Mouse (Mus musculus) embryonic facial prominence, embryonic 10.5 days (tissue): ENCODE results near the gene Wnk2. TPM values are rescaled to one million over a fixed set of nuclear protein-coding genes. Genes with fewer than 3 reads are reported as not detected.

ENCODE experiments used
- DNase-seq: peaks from one replicate; pipeline ENCODE4 v3.0.0-alpha.2; 2017; ENCODE audit warnings: low spot score
- H3K27ac ChIP-seq: fragments of 300-500 bp; sonication (generic); replicated peaks from 2 replicates; pipeline ENCODE4 v1.5.1; 2016; ENCODE audit warnings: mild to moderate bottlenecking
- H3K27me3 ChIP-seq: fragments of 300-500 bp; sonication (generic); replicated peaks from 2 replicates; pipeline ENCODE4 v1.6.1; 2016; ENCODE audit warnings: low read depth, mild to moderate bottlenecking; ENCODE audit not compliant: poor library complexity, severe bottlenecking
- H3K36me3 ChIP-seq: fragments of 300-500 bp; sonication (generic); replicated peaks from 2 replicates; pipeline ENCODE4 v1.6.1; 2016; ENCODE audit warnings: mild to moderate bottlenecking, moderate library complexity
- H3K4me1 ChIP-seq: fragments of 300-500 bp; sonication (generic); 2 replicates; pipeline ENCODE4 v1.6.1; 2016
- H3K4me3 ChIP-seq: fragments of 300-500 bp; sonication (generic); 2 replicates; pipeline ENCODE4 v1.5.1; 2016; ENCODE audit warnings: mild to moderate bottlenecking, moderate library complexity
- H3K9me3 ChIP-seq: fragments of 300-500 bp; sonication (generic); 2 replicates; pipeline ENCODE4 v1.6.1; 2016; ENCODE audit warnings: mild to moderate bottlenecking
- WGBS: fragments of 180-500 bp; shearing (Covaris S2); methylation state at CpG from one replicate; pipeline ENCODE4 v1.1.7; 2016; 5-methylcytosine and 5-hydroxymethylcytosine counted together
- polyA plus RNA-seq: library from polyadenylated mRNA; unstranded; fragments of >200 nt; fragmentation: Nextera tagmentation; extraction: Ambion mirVana; gene quantifications from 2 replicates; pipeline ENCODE4 v1.2.1, GENCODE M21; 2016

Gene Wnk2
- polyA plus RNA-seq, 1 experiment from 2014 or later, result 2.8 TPM

DNA sequence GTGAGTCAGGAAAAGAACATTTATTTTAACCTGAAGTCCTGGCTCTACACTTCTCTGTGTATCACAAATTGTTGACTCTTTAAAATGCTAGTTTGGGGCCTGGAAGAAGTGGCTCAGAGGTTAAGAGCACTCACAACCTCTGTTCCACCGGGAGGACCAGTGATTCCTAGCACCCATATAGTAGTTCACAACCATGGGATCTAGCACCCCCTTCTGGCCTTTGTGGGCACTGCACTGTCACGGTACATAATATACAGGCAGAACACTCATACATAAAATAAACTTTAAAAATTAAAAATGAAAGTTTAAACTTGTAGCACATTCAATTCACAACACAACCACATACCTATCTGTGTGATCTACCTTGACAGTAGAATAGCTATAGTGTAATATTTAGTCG, 126.1 kb downstream of the Wnk2 start:
- H3K9me3 ChIP-seq, result peaks cover 8% of the 10 kb centered on the region
- 61% methylated on average over 3 of the region's 3 CpGs for WGBS
- H3K27ac ChIP-seq, result no peak overlapping the region
- peak; percentile 39 for DNase-seq
- peaks cover 3% of the 10 kb centered on the region; the same call in 1 of the 2 replicates for H3K36me3 ChIP-seq
- H3K4me3 ChIP-seq, result no peak overlapping the region
- peaks cover 15% of the 10 kb centered on the region; the same call in 1 of the 2 replicates for H3K27me3 ChIP-seq
- H3K4me1 ChIP-seq, result peaks cover 24% of the 10 kb centered on the region

GRCm38 (mm10) chr13:49020152-49020551, 127.7 kb downstream of the Wnk2 start:
- Histone ChIP-seq H3K9me3 (peaks cover 8% of the 10 kb centered on the region), H3K27me3 (peaks cover 16% of the 10 kb centered on the region), H3K27ac (no peak overlapping the region), H3K36me3 (peaks cover 3% of the 10 kb centered on the region; the same call in 1 of the 2 replicates), H3K4me1 (peaks cover 34% of the 10 kb centered on the region), H3K4me3 (no peak overlapping the region)
- DNase-seq, result peak; percentile 36
- WGBS, result 60% methylated on average over 5 of the region's 5 CpGs

GRCm38 (mm10) chr13:49017375-49017774, 130.4 kb downstream of the Wnk2 start:
- Histone ChIP-seq H3K27ac (no peak overlapping the region), H3K36me3 (peaks cover 3% of the 10 kb centered on the region; the same call in 1 of the 2 replicates), H3K4me3 (no peak overlapping the region), H3K27me3 (peaks cover 19% of the 10 kb centered on the region), H3K4me1 (peaks cover 43% of the 10 kb centered on the region), H3K9me3 (peaks cover 8% of the 10 kb centered on the region)
- 98% methylated on average over 1 of the region's 1 CpGs for WGBS
- no peak for DNase-seq

DNA sequence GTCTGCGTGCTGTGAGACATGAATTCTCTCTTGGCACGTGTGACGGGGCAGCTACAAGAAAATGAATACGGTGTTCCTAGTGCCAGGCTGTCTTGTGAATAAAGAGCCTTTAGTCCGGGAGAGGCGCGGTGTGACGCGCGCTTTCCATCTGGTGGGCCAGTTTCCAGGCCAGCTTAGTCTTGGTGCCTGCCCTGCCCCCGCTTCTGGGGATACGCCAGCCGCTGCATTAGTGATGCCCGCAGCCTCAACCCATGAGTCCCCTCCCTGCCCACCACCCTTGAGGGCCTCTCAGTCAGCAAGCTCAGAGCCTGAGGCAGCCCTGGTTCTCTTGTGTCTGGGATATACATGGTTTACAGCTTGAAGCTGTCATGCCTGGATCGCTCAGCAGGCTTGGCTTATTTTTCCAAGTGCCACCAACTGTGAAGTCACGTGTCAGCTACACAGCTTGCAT, 131.5 kb downstream of the Wnk2 start:
- H3K4me3 ChIP-seq, result peak overlapping the region; percentile 52
- peak overlapping the region; percentile 72 for H3K27ac ChIP-seq
- H3K9me3 ChIP-seq, result peaks cover 8% of the 10 kb centered on the region
- H3K36me3 ChIP-seq, result peaks cover 3% of the 10 kb centered on the region; the same call in 1 of the 2 replicates
- peaks cover 19% of the 10 kb centered on the region for H3K27me3 ChIP-seq
- 5% methylated on average over 16 of the region's 16 CpGs for WGBS
- peak; percentile 70 for DNase-seq
- peaks cover 43% of the 10 kb centered on the region for H3K4me1 ChIP-seq

DNA sequence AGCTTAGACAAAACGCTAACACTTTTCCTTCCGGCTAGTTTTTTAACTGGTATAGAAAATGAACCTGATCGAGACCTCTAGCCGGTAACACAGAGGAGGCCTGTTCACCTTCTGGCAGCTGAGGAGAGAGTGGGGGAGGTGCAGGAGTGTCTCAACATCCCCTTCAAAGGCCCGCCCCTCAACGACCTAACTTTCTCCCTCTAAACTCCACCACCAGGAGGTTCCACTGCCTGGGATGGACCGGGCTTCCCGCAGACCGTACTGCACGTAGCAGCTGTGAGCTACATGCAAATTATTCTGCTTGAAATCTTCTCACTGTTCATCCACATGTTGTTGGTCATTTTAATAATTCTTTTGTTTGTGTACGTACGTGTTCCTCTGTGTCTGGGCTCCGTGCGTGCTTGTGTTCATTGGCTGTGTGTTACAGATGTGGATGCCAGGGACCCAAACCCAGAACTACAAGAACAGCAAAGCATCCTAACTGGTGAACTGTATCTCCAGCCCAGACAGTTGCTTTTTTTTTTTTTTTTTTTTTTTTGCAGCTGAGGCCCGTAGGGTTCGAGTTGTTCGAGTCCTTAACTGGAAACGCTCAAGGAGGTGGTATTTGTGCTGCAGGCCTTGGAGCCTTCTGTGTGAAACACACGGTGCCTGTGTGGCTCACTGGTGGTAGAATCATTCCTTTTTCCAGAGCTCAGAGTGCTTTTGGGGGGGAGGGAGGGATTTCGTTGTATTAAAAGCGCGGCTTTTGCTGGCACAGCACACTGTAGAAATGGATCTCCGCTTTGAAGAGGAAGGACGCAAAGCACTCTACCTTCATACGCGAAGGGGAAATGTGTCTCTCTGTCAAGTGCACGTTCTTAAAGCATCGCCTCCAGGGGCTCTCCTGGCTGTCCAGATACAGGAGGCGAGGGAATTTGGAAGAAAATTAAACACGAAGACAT, 132.2 kb downstream of the Wnk2 start:
- Histone ChIP-seq H3K27ac (peak overlapping the region; percentile 72), H3K27me3 (peaks cover 19% of the 10 kb centered on the region), H3K9me3 (peaks cover 8% of the 10 kb centered on the region), H3K4me1 (peaks cover 37% of the 10 kb centered on the region), H3K4me3 (peak overlapping the region; percentile 52), H3K36me3 (peaks cover 3% of the 10 kb centered on the region; the same call in 1 of the 2 replicates)
- WGBS, result 3% methylated on average over 30 of the region's 30 CpGs
- DNase-seq, result peak; percentile 72

GRCm38 (mm10) chr13:49013206-49013794, 134.5 kb downstream of the Wnk2 start:
- peak; percentile 20 for DNase-seq
- 35% methylated on average over 5 of the region's 5 CpGs for WGBS

DNA sequence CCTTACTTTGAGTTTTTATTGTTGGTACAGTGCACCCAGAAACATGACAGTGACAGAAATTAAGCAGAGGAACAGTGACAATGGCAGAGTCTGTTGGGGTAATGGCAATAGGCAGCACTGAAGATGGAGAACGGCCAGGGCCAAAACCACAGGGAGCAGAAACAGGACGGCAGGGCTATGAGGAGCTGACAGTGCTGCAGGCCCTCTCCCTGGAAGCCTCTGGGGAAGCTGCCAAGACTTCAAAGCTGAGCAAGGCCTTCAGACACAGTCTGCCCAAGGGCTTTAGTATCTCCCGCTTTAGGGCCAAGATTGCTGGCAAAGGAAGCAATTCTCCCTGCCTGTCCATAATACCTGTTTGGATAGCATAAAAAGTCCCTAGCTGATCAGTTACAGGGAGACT, 146.1 kb downstream of the Wnk2 start:
- Histone ChIP-seq H3K27me3 (no peaks in the 10 kb centered on the region), H3K4me3 (no peak overlapping the region), H3K9me3 (no peaks in the 10 kb centered on the region), H3K4me1 (peaks cover 5% of the 10 kb centered on the region; the same call in 1 of the 2 replicates), H3K36me3 (no peaks in the 10 kb centered on the region), H3K27ac (no peak overlapping the region)
- DNase-seq, result no peak
- 68% methylated on average over 3 of the region's 3 CpGs for WGBS

More at GRCm38 (mm10) chr13:49013206-49013794, 134.5 kb downstream of the Wnk2 start:
- Histone ChIP-seq H3K27ac (no peak overlapping the region), H3K27me3 (peaks cover 26% of the 10 kb centered on the region), H3K9me3 (peaks cover 8% of the 10 kb centered on the region), H3K4me3 (no peak overlapping the region), H3K36me3 (peaks cover 3% of the 10 kb centered on the region; the same call in 1 of the 2 replicates), H3K4me1 (peaks cover 31% of the 10 kb centered on the region)

GRCm38 (mm10) chr13:48998591-48998990, 149.2 kb downstream of the Wnk2 start:
- no peak overlapping the region for H3K4me3 ChIP-seq
- H3K4me1 ChIP-seq, result peaks cover 15% of the 10 kb centered on the region
- DNase-seq, result peak; percentile 63
- WGBS, result 11% methylated on average over 6 of the region's 6 CpGs
- H3K36me3 ChIP-seq, result no peaks in the 10 kb centered on the region
- H3K27ac ChIP-seq, result no peak overlapping the region
- H3K27me3 ChIP-seq, result no peaks in the 10 kb centered on the region
- no peaks in the 10 kb centered on the region for H3K9me3 ChIP-seq

GRCm38 (mm10) chr13:48996731-48997130, 151.1 kb downstream of the Wnk2 start:
- Histone ChIP-seq H3K4me1 (peaks cover 15% of the 10 kb centered on the region), H3K4me3 (no peak overlapping the region), H3K36me3 (no peaks in the 10 kb centered on the region), H3K9me3 (no peaks in the 10 kb centered on the region), H3K27me3 (no peaks in the 10 kb centered on the region), H3K27ac (no peak overlapping the region)
- WGBS, result 91% methylated on average over 4 of the region's 4 CpGs
- DNase-seq, result no peak

DNA sequence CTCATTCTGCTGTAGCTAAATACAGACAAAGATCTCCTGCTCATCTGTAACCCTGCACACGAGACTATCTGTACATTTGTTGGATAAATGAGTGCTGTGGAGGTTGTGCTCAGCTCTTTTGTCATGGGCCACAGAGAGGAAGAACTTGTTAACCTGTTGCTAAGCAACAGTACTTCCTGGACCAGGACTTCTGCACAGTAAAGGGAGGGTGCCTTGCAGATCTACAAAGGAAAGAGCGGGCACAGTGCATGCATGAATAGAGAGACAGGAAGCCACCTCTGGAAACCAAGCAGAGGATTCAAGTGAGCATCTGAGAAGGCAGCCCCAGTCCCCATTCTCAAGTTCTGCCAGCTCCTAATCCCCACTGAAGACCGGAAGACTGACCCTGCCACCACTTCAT, 152.9 kb downstream of the Wnk2 start:
- H3K4me3 ChIP-seq, result no peak overlapping the region
- peaks cover 15% of the 10 kb centered on the region for H3K4me1 ChIP-seq
- DNase-seq, result peak; percentile 22
- H3K27ac ChIP-seq, result no peak overlapping the region
- H3K36me3 ChIP-seq, result no peaks in the 10 kb centered on the region
- WGBS, result 34% methylated on average over 3 of the region's 3 CpGs
- H3K9me3 ChIP-seq, result no peaks in the 10 kb centered on the region
- no peaks in the 10 kb centered on the region for H3K27me3 ChIP-seq

DNA sequence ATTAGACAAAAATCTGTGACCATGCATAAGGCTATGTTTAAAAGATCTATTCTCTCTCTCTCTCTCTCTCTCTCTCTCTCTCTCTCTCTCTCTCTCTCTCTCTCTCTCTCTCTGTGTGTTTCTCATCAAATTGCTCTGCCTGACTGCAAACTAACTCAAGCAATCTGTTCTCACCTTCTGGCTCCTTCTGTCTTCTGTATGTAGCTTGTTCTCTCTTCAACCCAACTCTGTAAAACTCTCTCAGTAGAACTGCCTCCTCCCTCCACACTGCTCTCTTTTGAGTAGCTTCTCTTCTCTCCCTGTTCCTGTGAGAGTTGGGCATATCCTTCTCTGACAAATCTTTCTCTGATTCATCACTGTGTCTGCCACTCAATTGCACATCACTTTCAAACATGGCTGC, 154.9 kb downstream of the Wnk2 start:
- Histone ChIP-seq H3K9me3 (no peaks in the 10 kb centered on the region), H3K27me3 (no peaks in the 10 kb centered on the region), H3K4me3 (no peak overlapping the region), H3K4me1 (peaks cover 10% of the 10 kb centered on the region), H3K27ac (no peak overlapping the region), H3K36me3 (no peaks in the 10 kb centered on the region)
- no peak for DNase-seq

DNA sequence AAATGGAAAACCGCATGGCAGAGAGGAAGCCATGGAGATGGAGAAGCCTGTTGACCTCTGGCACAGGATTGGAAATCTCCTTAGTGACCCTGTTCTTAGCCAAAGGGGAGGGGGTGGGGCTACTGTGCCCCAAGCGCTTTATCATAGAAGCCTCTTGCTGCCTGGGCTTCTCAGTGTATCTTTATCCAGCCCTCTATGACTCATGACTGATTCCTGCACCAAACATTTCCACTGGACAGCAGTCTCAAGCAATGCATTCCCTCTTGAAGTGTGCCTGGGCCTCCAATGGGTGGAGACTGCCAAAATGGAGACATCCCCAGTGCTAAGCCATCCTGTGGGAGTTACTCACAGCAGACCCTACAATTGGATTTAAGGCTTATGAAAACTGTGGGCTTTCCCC, 157.7 kb downstream of the Wnk2 start:
- H3K27me3 ChIP-seq, result no peaks in the 10 kb centered on the region
- no peaks in the 10 kb centered on the region for H3K9me3 ChIP-seq
- DNase-seq, result no peak
- peaks cover 7% of the 10 kb centered on the region for H3K4me1 ChIP-seq
- H3K36me3 ChIP-seq, result no peaks in the 10 kb centered on the region
- no peak overlapping the region for H3K27ac ChIP-seq
- WGBS, result 80% methylated on average over 2 of the region's 2 CpGs
- H3K4me3 ChIP-seq, result no peak overlapping the region
